Mouse (Mus musculus): ENCODE measurements at regions not wholly inside any gene's neighbourhood (a gene's known extent, or its start where the extent isn't known, plus 50 kb on each side); places are given as distances from the start of the nearest gene placed in this dataset.

DNA sequence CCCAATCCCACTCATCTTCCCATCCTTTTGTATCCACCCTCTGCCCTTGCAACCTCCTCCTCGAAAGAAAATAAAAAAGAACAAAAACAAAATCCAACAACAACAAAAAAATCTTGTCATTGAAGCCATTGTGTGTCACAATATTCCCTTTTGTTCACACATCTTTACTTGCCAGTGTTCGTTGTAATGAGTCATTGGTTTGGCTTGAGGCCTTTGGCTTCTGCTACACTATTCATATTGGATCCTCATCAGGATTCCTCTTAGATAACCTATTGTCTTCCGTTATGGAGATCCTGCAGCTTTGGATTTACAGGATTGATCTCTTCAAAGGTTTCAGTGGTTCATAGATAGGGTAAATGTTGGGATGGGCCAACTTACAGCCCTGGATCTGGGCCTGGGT, 288.9 kb upstream of the Pdcd1 start:
- TF ChIP-seq CTCF (IDR thresholded peaks at IDR 0.05; ENCODE audit: low read depth, low read length) (no peak), POLR2AphosphoS5 (IDR thresholded peaks at IDR 0.05; ENCODE audit: insufficient replicate concordance, low read depth, low read length) (no peak)
